Mouse (Mus musculus) midbrain, embryonic 11.5 days (tissue): ENCODE data around the gene Fhit. TPM values are rescaled to one million over a fixed set of nuclear protein-coding genes. Genes with fewer than 3 reads are reported as not detected.

ENCODE experiments used
- ATAC-seq: fragments of 200-750 bp; cut with Nextera tagmentation; 2 replicates; pipeline ENCODE4 v1.8.0; 2017; ENCODE audit warnings: moderate TSS enrichment, moderate library complexity; ENCODE audit not compliant: low FRiP score
- DNase-seq: peaks from one replicate; pipeline ENCODE4 v3.0.0; 2015; ENCODE audit warnings: low spot score; ENCODE audit errors: missing footprints
- H3K27ac ChIP-seq: fragments of 300-500 bp; sonication (generic); 2 replicates; pipeline ENCODE4 v1.5.1; 2014; ENCODE audit warnings: low read depth, low read length
- H3K27me3 ChIP-seq: fragments of 300-500 bp; sonication (generic); 2 replicates; pipeline ENCODE4 v1.6.1; 2014; ENCODE audit warnings: mild to moderate bottlenecking, low read length, moderate library complexity, mixed read lengths; ENCODE audit not compliant: control insufficient read depth, insufficient read depth
- H3K36me3 ChIP-seq: fragments of 300-500 bp; sonication (generic); 2 replicates; pipeline ENCODE4 v1.6.1; 2014; ENCODE audit warnings: mild to moderate bottlenecking, low read length, moderate library complexity, mixed read lengths; ENCODE audit not compliant: control insufficient read depth, insufficient read depth
- H3K4me1 ChIP-seq: fragments of 300-500 bp; sonication (generic); 2 replicates; pipeline ENCODE4 v1.6.1; 2014; ENCODE audit warnings: low read length; ENCODE audit not compliant: control insufficient read depth, insufficient read depth
- H3K4me2 ChIP-seq: fragments of 300-500 bp; sonication (generic); 2 replicates; pipeline ENCODE4 v1.6.1; 2014; ENCODE audit warnings: mild to moderate bottlenecking, moderate library complexity
- H3K4me3 ChIP-seq: fragments of 300-500 bp; sonication (generic); 2 replicates; pipeline ENCODE4 v1.5.1; 2014; ENCODE audit warnings: low read depth, low read length
- H3K9ac ChIP-seq: fragments of 300-500 bp; sonication (generic); 2 replicates; pipeline ENCODE4 v1.6.1; 2014; ENCODE audit warnings: low read length
- H3K9me3 ChIP-seq: fragments of 300-500 bp; sonication (generic); 2 replicates; pipeline ENCODE4 v1.6.1; 2016; ENCODE audit warnings: low read length; ENCODE audit not compliant: control insufficient read depth
- WGBS: fragments of 180-500 bp; shearing (Covaris S2); extraction: QIAGEN DNeasy Blood & Tissue Kit; methylation state at CpG from one replicate; pipeline ENCODE4 v1.1.7; 2014; 5-methylcytosine and 5-hydroxymethylcytosine counted together
- polyA plus RNA-seq: library from polyadenylated mRNA; unstranded; fragments of >200 nt; fragmentation: Nextera tagmentation; extraction: Ambion mirVana; gene quantifications from 2 replicates; pipeline ENCODE4 v1.2.1, GENCODE M21; 2014

Fhit gene
- polyA plus RNA-seq, 1 experiment from 2014 or later = 4.6 TPM

GRCm38 (mm10) chr14:10526800-10527199 lies 635.0 kb downstream of the Fhit start:
- Histone ChIP-seq H3K9ac (no peak overlapping the region), H3K4me1 (0 out of 2 replicates have a peak, but pooled peaks cover 2% of the 10 kb centered on the region), H3K9me3 (no peaks in the 10 kb centered on the region), H3K36me3 (no peaks in the 10 kb centered on the region), H3K4me3 (no peak overlapping the region), H3K27me3 (no peaks in the 10 kb centered on the region), H3K27ac (no peak overlapping the region), H3K4me2 (no peak overlapping the region)
- ATAC-seq (peak; percentile 73), DNase-seq (peak; percentile 73)
- WGBS = 18% methylated on average over 2 of the region's 2 CpGs

- no peak overlapping the region for H3K4me2 ChIP-seq
- H3K36me3 ChIP-seq = no peaks in the 10 kb centered on the region
- no peak overlapping the region for H3K4me3 ChIP-seq
- H3K27ac ChIP-seq = no peak overlapping the region
- peak; percentile 23 for DNase-seq
- 87% methylated on average over 4 of the region's 4 CpGs for WGBS
- H3K27me3 ChIP-seq = no peaks in the 10 kb centered on the region
- H3K9ac ChIP-seq = no peak overlapping the region
- 0 out of 2 replicates have a peak, but pooled peaks cover 2% of the 10 kb centered on the region for H3K4me1 ChIP-seq
- no peaks in the 10 kb centered on the region for H3K9me3 ChIP-seq
- ATAC-seq = no peak
These were observed 636.0 kb downstream of the Fhit start for GRCm38 (mm10) chr14:10525786-10526185.

GRCm38 (mm10) chr14:10514026-10514425 lies 647.8 kb downstream of the Fhit start:
- H3K27me3 ChIP-seq = no peaks in the 10 kb centered on the region
- DNase-seq (peak; percentile 72), ATAC-seq (no peak)
- H3K36me3 ChIP-seq = no peaks in the 10 kb centered on the region
- no peak overlapping the region for H3K9ac ChIP-seq
- H3K4me2 ChIP-seq = no peak overlapping the region
- H3K9me3 ChIP-seq = no peaks in the 10 kb centered on the region
- H3K4me3 ChIP-seq = no peak overlapping the region
- no peaks in the 10 kb centered on the region for H3K4me1 ChIP-seq
- H3K27ac ChIP-seq = no peak overlapping the region

GRCm38 (mm10) chr14:10509252-10509651 lies 652.6 kb downstream of the Fhit start:
- ATAC-seq (no peak), DNase-seq (no peak)
- Histone ChIP-seq H3K4me2 (no peak overlapping the region), H3K27ac (no peak overlapping the region), H3K36me3 (no peaks in the 10 kb centered on the region), H3K9ac (no peak overlapping the region), H3K4me1 (no peaks in the 10 kb centered on the region), H3K27me3 (no peaks in the 10 kb centered on the region), H3K9me3 (no peaks in the 10 kb centered on the region), H3K4me3 (no peak overlapping the region)

GRCm38 (mm10) chr14:10507560-10507959 lies 654.3 kb downstream of the Fhit start:
- WGBS = 47% methylated on average over 1 of the region's 1 CpGs
- no peak overlapping the region for H3K4me3 ChIP-seq
- no peaks in the 10 kb centered on the region for H3K36me3 ChIP-seq
- H3K9ac ChIP-seq = no peak overlapping the region
- no peaks in the 10 kb centered on the region for H3K9me3 ChIP-seq
- no peak overlapping the region for H3K4me2 ChIP-seq
- ATAC-seq = no peak
- no peaks in the 10 kb centered on the region for H3K4me1 ChIP-seq
- no peak for DNase-seq
- H3K27ac ChIP-seq = no peak overlapping the region
- no peaks in the 10 kb centered on the region for H3K27me3 ChIP-seq

- no peak for ATAC-seq
- DNase-seq = no peak
- Histone ChIP-seq H3K27ac (no peak overlapping the region), H3K4me3 (no peak overlapping the region), H3K9me3 (no peaks in the 10 kb centered on the region), H3K4me2 (no peak overlapping the region), H3K36me3 (no peaks in the 10 kb centered on the region), H3K9ac (no peak overlapping the region), H3K4me1 (no peaks in the 10 kb centered on the region), H3K27me3 (no peaks in the 10 kb centered on the region)
- WGBS = 77% methylated on average over 3 of the region's 3 CpGs
These were observed 676.0 kb downstream of the Fhit start for GRCm38 (mm10) chr14:10485798-10486197.

GRCm38 (mm10) chr14:10482851-10483613 lies 678.8 kb downstream of the Fhit start:
- H3K4me2 ChIP-seq = no peak overlapping the region
- ATAC-seq = no peak
- H3K4me1 ChIP-seq = no peaks in the 10 kb centered on the region

GRCm38 (mm10) chr14:10481370-10481769 lies 680.5 kb downstream of the Fhit start:
- ATAC-seq = no peak
- no peak overlapping the region for H3K4me2 ChIP-seq
- WGBS = 81% methylated on average over 2 of the region's 2 CpGs

More at GRCm38 (mm10) chr14:10482851-10483613, 678.8 kb downstream of the Fhit start:
- no peaks in the 10 kb centered on the region for H3K9me3 ChIP-seq
- DNase-seq = no peak
- no peaks in the 10 kb centered on the region for H3K36me3 ChIP-seq
- no peak overlapping the region for H3K4me3 ChIP-seq
- H3K9ac ChIP-seq = no peak overlapping the region
- H3K27ac ChIP-seq = no peak overlapping the region
- no peaks in the 10 kb centered on the region for H3K27me3 ChIP-seq
- 86% methylated on average over 3 of the region's 3 CpGs for WGBS

GRCm38 (mm10) chr14:10480681-10481080 lies 681.2 kb downstream of the Fhit start:
- no peaks in the 10 kb centered on the region for H3K36me3 ChIP-seq
- DNase-seq = no peak
- H3K4me1 ChIP-seq = no peaks in the 10 kb centered on the region
- H3K4me2 ChIP-seq = no peak overlapping the region
- H3K27me3 ChIP-seq = no peaks in the 10 kb centered on the region
- no peak overlapping the region for H3K27ac ChIP-seq
- H3K9me3 ChIP-seq = no peaks in the 10 kb centered on the region
- ATAC-seq = no peak
- no peak overlapping the region for H3K9ac ChIP-seq
- no peak overlapping the region for H3K4me3 ChIP-seq
- 76% methylated on average over 1 of the region's 1 CpGs for WGBS

More at GRCm38 (mm10) chr14:10481370-10481769, 680.5 kb downstream of the Fhit start:
- Histone ChIP-seq H3K27me3 (no peaks in the 10 kb centered on the region), H3K4me1 (no peaks in the 10 kb centered on the region), H3K9me3 (no peaks in the 10 kb centered on the region), H3K36me3 (no peaks in the 10 kb centered on the region), H3K9ac (no peak overlapping the region), H3K27ac (no peak overlapping the region), H3K4me3 (no peak overlapping the region)
- no peak for DNase-seq
